Mouse (Mus musculus): ENCODE data around the gene H6pd. TPM values are rescaled to one million over a fixed set of nuclear protein-coding genes. Genes with fewer than 3 reads are reported as not detected.

The H6pd gene
- total and polyA plus RNA-seq, 3 experiments: 17.7 to 38.5 (median 25.1) TPM

GRCm38 (mm10) chr4:149947396-149947795, 61.4 kb downstream of the H6pd start:
- DNase-seq (ENCODE audit: extremely low read depth): no peak
- H3K79me2 ChIP-seq (replicated peaks; ENCODE audit: control insufficient read depth, extremely low read depth, insufficient read depth, poor library complexity, severe bottlenecking): no peaks in the 10 kb centered on the region
- H3K4me1 ChIP-seq (ENCODE audit: control insufficient read depth in 1 of 2, insufficient read depth in 2 of 2): peaks cover 0 to 4% of the 10 kb centered on the region in 2 experiments; a peak in 1 of 4 replicates
- H3K4me3 ChIP-seq (replicated peaks in 1 of 3; ENCODE audit: low read depth in 2 of 3, low read length in 2 of 3, poor library complexity in 1 of 3): no peak overlapping the region
- no peaks in the 10 kb centered on the region for H3K9me3 ChIP-seq (replicated peaks; ENCODE audit: low read length)
- in situ Hi-C loops (cut with MboI; ENCODE audit: low pct_ligation_motif_present, low pct_unique_long_range_greater_than_20kb, low sequenced_read_pairs): loop anchor here (10.0 kb wide), 1 partner anchor 73 kb away; no protein-coding TSS in a partner anchor
- H3K9ac ChIP-seq (ENCODE audit: insufficient read depth, low read depth): no peak overlapping the region
- H3K36me3 ChIP-seq (replicated peaks in 1 of 2; ENCODE audit: control insufficient read depth in 1 of 2, insufficient read depth in 1 of 2, low read length in 1 of 2): no peaks in the 10 kb centered on the region
- H3K4me2 ChIP-seq (ENCODE audit: insufficient read depth, low read depth, poor library complexity, severe bottlenecking): no peak overlapping the region
- dilution Hi-C loops (cut with MboI; ENCODE audit: extremely low pct_ligation_motif_present, extremely low pct_unique_long_range_greater_than_20kb, low sequenced_read_pairs): no loop called here
- peaks cover 61% of the 10 kb centered on the region for H3K27me3 ChIP-seq (replicated peaks)
- no peak for TF ChIP-seq E2F4 (IDR thresholded peaks at IDR 0.05; ENCODE audit: insufficient replicate concordance, low read depth, low read length)
- TF ChIP-seq GABPA (IDR thresholded peaks at IDR 0.05; ENCODE audit: insufficient replicate concordance, low read depth, low read length): no peak
- TF ChIP-seq PAX5 (IDR thresholded peaks at IDR 0.05; ENCODE audit: low read length): no peak
- TF ChIP-seq ETS1 (conservative IDR thresholded peaks at IDR 0.05; ENCODE audit: low read depth, low read length): no peak
- TF ChIP-seq CTCF (conservative IDR thresholded peaks at IDR 0.05 in 1 of 2, IDR thresholded peaks at IDR 0.05 in 1 of 2; ENCODE audit: low read depth in 2 of 2, low read length in 2 of 2): no peak
- TF ChIP-seq IRF4 (IDR thresholded peaks at IDR 0.05; ENCODE audit: low read depth, low read length): no peak
- no peak for TF ChIP-seq MAFK (IDR thresholded peaks at IDR 0.05; ENCODE audit: insufficient replicate concordance, low read length)
- TF ChIP-seq POLR2A (IDR thresholded peaks at IDR 0.05; ENCODE audit: low read depth, low read length): no peak
- no peak for TF ChIP-seq ZKSCAN1 (IDR thresholded peaks at IDR 0.05; ENCODE audit: borderline replicate concordance, low read depth, low read length)
- no peak for TF ChIP-seq CHD1 (IDR thresholded peaks at IDR 0.05; ENCODE audit: low read depth, low read length)
- no peak for TF ChIP-seq ZC3H11A (IDR thresholded peaks at IDR 0.05; ENCODE audit: low read depth, low read length)
- TF ChIP-seq TBP (conservative IDR thresholded peaks at IDR 0.05; ENCODE audit: low read depth, low read length): no peak
- TF ChIP-seq CHD2 (IDR thresholded peaks at IDR 0.05; ENCODE audit: low read length): no peak
- no peak for TF ChIP-seq NELFE (IDR thresholded peaks at IDR 0.05; ENCODE audit: low read depth, low read length)
- no peak overlapping the region for H3K27ac ChIP-seq (ENCODE audit: insufficient read depth, low read depth)

GRCm38 (mm10) chr4:149945194-149945593, 63.6 kb downstream of the H6pd start:
- H3K9ac ChIP-seq (ENCODE audit: insufficient read depth, low read depth): no peak overlapping the region
- H3K36me3 ChIP-seq (replicated peaks in 1 of 2; ENCODE audit: control insufficient read depth in 1 of 2, insufficient read depth in 1 of 2, low read length in 1 of 2): no peaks in the 10 kb centered on the region
- H3K4me3 ChIP-seq (replicated peaks in 1 of 3; ENCODE audit: low read depth in 2 of 3, low read length in 2 of 3, poor library complexity in 1 of 3): no peak overlapping the region
- no peak for DNase-seq (ENCODE audit: extremely low read depth)
- H3K27me3 ChIP-seq (replicated peaks): peaks cover 63% of the 10 kb centered on the region
- TF ChIP-seq MYC (IDR thresholded peaks at IDR 0.05; ENCODE audit: low read depth, low read length) (no peak), MXI1 (IDR thresholded peaks at IDR 0.05; ENCODE audit: low read depth, low read length) (no peak), CTCF (conservative IDR thresholded peaks at IDR 0.05 in 1 of 2, IDR thresholded peaks at IDR 0.05 in 1 of 2; ENCODE audit: low read depth in 2 of 2, low read length in 2 of 2) (no peak), USF2 (conservative IDR thresholded peaks at IDR 0.05; ENCODE audit: low read depth, low read length) (no peak), TBP (conservative IDR thresholded peaks at IDR 0.05; ENCODE audit: low read depth, low read length) (no peak), RAD21 (IDR thresholded peaks at IDR 0.05; ENCODE audit: low read depth, low read length) (no peak), ZKSCAN1 (IDR thresholded peaks at IDR 0.05; ENCODE audit: borderline replicate concordance, low read depth, low read length) (no peak), ZNF384 (IDR thresholded peaks at IDR 0.05; ENCODE audit: low read depth, low read length) (no peak), MAZ (IDR thresholded peaks at IDR 0.05; ENCODE audit: low read depth, low read length) (no peak), USF1 (IDR thresholded peaks at IDR 0.05; ENCODE audit: low read depth, low read length) (no peak), POLR2A (IDR thresholded peaks at IDR 0.05; ENCODE audit: low read depth, low read length) (no peak), HCFC1 (IDR thresholded peaks at IDR 0.05; ENCODE audit: low read depth, low read length) (no peak), MAFK (IDR thresholded peaks at IDR 0.05; ENCODE audit: insufficient replicate concordance, low read length) (no peak), UBTF (IDR thresholded peaks at IDR 0.05; ENCODE audit: low read depth, low read length) (no peak), POLR2AphosphoS2 (IDR thresholded peaks at IDR 0.05; ENCODE audit: low read depth, low read length) (no peak), IRF4 (IDR thresholded peaks at IDR 0.05; ENCODE audit: low read depth, low read length) (no peak), MAX (IDR thresholded peaks at IDR 0.05; ENCODE audit: low read length) (no peak)
- H3K27ac ChIP-seq (ENCODE audit: insufficient read depth, low read depth): no peak overlapping the region
- in situ Hi-C loops (cut with MboI; ENCODE audit: low pct_ligation_motif_present, low pct_unique_long_range_greater_than_20kb, low sequenced_read_pairs) (loop anchor here (10.0 kb wide), 1 partner anchor 70 kb away; no protein-coding TSS in a partner anchor), dilution Hi-C loops (cut with MboI; ENCODE audit: extremely low pct_ligation_motif_present, extremely low pct_unique_long_range_greater_than_20kb, low sequenced_read_pairs) (no loop called here)
- H3K4me2 ChIP-seq (ENCODE audit: insufficient read depth, low read depth, poor library complexity, severe bottlenecking): no peak overlapping the region
- no peaks in the 10 kb centered on the region for H3K9me3 ChIP-seq (replicated peaks; ENCODE audit: low read length)
- H3K4me1 ChIP-seq (ENCODE audit: control insufficient read depth in 1 of 2, insufficient read depth in 2 of 2): peaks cover 0 to 4% of the 10 kb centered on the region in 2 experiments; a peak in 1 of 4 replicates
- no peaks in the 10 kb centered on the region for H3K79me2 ChIP-seq (replicated peaks; ENCODE audit: control insufficient read depth, extremely low read depth, insufficient read depth, poor library complexity, severe bottlenecking)

Measured in CH12.LX (cell line).